Mouse (Mus musculus) large intestine, adult 2 months (tissue): ENCODE data around the gene Gm11634. TPM values are rescaled to one million over a fixed set of nuclear protein-coding genes. Genes with fewer than 3 reads are reported as not detected.
"Not testable (repeated sequence)": the region's sequence is repeated elsewhere in the genome, so short reads cannot be mapped to it uniquely, and the experiment has no call there.

ENCODE experiments used
- DNase-seq: peaks from one replicate; pipeline ENCODE4 v3.0.0-alpha.2; 2012; ENCODE audit warnings: low read depth, low spot score
- WGBS: fragments of 180-500 bp; shearing (Covaris S2); methylation state at CpG from one replicate; pipeline ENCODE4 v1.1.7; 2018; 5-methylcytosine and 5-hydroxymethylcytosine counted together
- polyA plus RNA-seq: library from polyadenylated mRNA; depleted of rRNA; stranded (reverse); fragments of >200 nt; gene quantifications from 2 replicates; pipeline ENCODE4 v1.2.3, GENCODE M21; 2012

Gene Gm11634
- polyA plus RNA-seq, 1 experiment = not detected

DNA sequence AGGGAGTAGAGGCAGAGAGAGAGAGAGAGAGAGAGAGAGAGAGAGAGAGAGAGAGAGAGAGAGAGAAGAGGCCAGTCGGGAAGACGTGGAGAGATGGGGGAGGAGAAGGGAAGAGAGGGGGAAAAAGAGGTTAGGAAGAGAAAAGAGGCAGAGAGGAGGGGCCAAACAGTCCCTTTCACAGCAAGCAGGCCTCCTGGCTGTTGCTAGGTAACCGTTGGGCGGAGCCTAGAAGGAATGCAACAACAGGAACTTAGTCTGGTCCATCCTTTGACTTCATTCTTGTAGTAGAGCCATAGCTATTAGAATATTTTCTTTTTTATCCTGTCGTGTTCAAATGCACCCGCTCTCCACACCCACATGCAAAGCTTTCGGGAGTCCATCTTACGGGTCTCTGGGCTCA, 18.8 kb upstream of the Gm11634 start:
- 15% methylated on average over 8 of the region's 8 CpGs for WGBS
- no peak for DNase-seq

DNA sequence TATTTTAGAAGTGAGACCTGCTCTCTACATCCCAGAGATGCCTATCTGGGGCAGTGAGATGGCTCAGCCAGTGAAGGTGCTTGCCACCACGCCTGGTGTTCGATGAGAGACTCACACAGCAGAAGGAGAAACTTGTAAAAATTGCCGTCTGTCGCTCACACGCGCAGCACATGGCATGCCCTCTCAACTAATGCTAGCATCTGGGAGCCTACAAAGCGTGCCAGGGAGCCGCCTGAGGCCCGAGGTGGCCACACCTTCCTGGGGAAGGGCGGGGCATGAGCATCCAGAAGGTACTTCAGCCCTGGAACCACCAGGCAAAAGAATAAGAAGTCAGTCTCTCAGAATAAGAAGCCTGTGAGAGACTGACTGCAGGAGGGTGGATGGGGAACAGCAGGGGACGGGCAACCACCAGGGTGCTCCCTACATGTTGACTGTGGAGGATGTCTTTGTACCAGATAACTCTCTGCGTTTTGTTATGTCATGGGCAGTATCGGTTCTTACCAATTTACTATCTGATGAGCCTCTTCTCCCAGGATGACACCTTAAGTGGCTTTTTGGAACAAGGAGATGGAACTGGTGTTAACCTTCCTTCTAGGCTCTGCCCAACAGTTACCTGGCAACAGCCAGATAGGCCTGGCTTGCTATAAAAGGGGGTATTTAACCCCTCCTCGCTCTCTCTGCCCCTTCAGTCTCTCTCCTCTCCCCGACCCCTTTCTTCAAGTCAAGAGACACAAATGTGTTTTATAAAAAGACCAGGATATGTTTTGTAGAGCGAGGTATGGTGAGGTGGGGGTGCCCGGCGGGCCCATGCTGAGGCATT, 18.1 kb upstream of the Gm11634 start:
- WGBS = 29% methylated on average over 18 of the region's 18 CpGs
- no peak for DNase-seq

DNA sequence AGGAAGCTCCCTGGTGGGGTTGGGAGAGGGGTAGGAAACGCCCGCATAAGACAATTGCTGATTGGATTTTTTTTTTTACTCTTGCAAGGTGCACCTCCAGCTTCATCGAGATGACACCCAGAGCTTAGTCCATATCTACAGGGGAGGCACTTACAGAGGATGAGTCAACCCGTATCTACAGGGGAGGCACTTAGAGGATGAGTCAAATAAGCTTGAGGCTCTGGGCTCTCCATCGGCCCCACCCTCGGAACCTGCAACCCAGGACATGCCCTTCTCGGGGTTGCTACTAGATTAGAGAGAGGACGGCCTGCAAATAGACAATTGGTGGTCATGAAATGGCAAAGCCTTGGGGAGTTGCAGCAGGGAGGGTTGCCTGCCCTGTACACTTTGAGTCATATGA, 17.0 kb upstream of the Gm11634 start:
- 80% methylated on average over 8 of the region's 8 CpGs for WGBS

DNA sequence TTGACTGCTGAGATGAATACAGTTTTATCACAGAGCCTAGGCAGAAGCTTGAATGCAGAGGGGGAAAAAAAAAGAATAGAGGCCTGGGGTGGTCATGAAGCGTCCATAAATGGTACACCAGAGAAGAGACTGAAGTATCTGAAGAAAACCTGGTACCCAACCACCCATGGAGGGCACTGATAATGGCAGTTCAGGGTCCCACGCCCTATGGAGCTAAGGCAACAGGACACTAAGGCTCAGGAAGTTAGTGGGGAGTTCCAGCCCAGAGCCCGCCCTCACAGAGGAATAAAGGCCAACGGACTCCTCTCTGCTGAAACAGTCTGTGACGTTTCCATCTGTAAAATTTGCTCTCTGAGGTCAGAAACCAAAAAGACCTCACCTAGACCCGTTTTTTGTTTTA, 16.3 kb upstream of the Gm11634 start:
- WGBS = 67% methylated on average over 6 of the region's 6 CpGs
- DNase-seq = no peak

More for the DNA sequence above, 17.0 kb upstream of the Gm11634 start:
- DNase-seq = no peak

DNA sequence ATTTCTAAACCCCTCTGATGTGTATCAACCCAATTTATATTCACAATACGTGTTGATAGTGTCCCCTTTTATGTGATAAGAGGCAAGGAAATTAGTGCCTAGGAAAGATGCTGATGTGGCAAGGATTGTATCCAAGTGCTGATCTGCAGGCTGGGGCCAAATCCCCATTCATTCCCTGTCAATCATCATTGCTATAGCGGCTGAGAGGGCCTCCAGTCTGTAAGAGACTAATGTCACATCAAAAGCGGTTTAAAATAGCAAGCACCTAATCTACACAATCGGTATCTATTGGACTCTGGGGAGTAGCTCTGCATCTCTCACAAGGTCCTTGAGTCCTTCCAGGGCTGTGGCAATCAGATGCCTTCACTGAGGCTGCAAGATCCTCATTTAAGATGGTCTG, 15.1 kb upstream of the Gm11634 start:
- WGBS = 84% methylated on average over 4 of the region's 4 CpGs
- DNase-seq = no peak

DNA sequence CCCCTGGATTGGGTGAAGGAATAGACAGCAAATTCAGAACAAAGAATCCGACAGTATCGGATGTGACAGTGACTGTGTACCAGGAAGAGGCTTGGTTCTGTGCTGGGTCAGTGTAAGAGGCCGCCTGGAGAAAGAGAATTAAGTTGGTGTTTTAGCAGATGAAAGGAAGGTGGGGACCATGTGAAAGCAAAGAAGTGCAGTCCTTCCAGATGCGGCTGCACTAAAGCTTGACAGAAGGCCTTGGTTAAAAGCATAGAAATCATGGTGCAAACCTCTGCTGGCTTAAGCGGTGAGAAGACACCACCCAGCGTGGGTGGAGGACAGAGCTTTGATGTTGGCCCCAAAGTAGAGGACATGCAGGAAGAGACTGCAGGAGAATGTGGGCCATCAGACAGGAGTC, 14.5 kb upstream of the Gm11634 start:
- WGBS = 70% methylated on average over 6 of the region's 6 CpGs
- no peak for DNase-seq

GRCm38 (mm10) chr11:101610445-101610844, 11.4 kb upstream of the Gm11634 start:
- WGBS = 10% methylated on average over 11 of the region's 11 CpGs
- no peak for DNase-seq

DNA sequence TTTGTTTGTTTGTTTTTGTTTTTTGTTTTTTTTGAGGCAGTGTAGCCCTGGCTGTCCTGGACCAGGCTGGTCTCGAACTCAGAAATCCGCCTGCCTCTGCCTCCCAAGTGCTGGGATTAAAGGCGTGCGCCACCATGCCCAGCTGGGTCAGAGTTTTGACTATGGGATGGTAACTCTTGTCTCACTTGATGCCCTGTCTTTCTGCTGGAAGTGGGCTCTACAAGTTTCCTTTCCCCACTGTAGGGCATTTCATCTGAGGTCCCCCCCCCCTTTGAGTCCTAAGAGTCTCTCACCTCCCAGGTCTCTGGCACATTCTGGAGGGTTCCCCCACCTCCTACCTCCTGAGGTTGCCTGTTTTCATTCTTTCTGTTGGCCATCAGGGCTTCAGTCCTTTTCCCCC, 8.1 kb upstream of the Gm11634 start:
- WGBS = 83% methylated on average over 4 of the region's 4 CpGs
- DNase-seq = not testable (repeated sequence)

- peak; percentile 45 for DNase-seq
- 1% methylated on average over 30 of the region's 30 CpGs for WGBS
Measured at GRCm38 (mm10) chr11:101604531-101605453, 5.7 kb upstream of the Gm11634 start.

DNA sequence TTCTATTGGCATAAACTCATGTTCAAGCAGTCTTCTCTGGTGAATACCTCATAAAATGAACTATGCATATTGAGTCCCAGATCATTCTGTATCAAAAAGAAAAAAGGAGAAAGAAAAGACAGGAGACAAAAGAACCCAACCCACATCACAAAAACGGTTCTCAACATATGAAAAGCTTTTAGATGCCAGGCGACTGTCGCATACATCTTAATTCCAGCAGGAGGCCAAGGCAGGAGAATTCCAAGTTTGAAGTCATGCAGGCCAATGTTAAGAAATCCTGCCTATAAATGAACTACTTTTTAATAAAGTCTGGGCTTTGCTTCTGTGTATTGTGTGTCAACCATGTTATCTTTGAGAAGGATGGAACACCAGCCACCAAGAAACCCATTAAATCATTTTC, 5.1 kb upstream of the Gm11634 start:
- DNase-seq = no peak
- WGBS = 8% methylated on average over 3 of the region's 3 CpGs

GRCm38 (mm10) chr11:101602491-101602890, 3.4 kb upstream of the Gm11634 start:
- 5% methylated on average over 3 of the region's 3 CpGs for WGBS
- peak; percentile 88 for DNase-seq

DNA sequence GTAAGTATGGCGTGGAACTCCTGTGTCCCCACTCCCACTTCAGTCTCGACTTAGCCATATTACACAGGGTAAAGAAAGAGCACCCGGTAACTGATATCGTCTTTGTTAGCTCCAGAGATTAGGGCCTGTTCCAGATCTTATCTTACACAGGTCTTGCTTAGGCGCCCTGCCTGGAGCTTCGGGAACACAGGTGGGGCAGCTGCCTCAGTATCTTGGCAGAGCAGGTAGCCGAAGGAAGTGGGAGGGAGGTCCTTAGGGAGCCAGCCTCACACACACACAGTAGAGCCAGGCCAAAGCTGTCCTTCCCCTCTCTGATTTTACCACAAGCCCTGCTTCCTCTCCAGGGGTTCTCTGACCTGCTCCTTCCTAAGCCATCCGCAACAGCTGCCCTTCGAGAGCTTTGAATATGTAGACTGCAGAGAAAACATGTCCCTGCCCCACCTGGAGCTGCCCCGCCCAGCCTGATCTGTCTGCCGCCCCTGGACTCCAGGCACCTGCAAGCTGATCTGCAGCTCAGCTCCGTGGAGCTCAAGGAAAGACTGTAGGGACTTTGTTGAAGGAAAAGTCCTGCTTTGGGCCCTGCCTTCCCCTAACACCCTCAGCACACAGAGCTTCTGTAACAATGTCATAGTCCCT, 8.9 kb downstream of the Gm11634 start:
- WGBS = 34% methylated on average over 12 of the region's 12 CpGs

DNA sequence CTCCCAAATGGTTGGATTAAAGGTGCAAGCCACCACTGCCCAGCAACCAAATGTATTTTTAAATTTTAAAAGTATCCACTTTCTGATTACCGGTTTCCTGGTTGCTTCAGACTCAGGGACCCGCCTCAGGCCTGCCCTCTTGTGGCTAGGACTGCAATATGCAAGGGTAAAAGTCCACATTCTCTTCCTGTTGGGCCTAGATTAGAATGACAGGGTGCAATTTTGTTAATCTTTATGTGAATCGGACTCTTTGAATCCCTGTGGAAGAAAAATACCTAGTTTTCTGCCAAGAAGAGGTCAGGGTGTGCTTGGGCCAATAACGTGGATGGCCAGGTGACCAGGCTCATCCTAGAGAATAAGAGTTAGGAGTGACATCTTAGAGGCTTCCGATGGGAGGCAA, 9.6 kb downstream of the Gm11634 start:
- peak; percentile 83 for DNase-seq
- 10% methylated on average over 5 of the region's 5 CpGs for WGBS

More for the DNA sequence above, 8.9 kb downstream of the Gm11634 start:
- DNase-seq = no peak

DNA sequence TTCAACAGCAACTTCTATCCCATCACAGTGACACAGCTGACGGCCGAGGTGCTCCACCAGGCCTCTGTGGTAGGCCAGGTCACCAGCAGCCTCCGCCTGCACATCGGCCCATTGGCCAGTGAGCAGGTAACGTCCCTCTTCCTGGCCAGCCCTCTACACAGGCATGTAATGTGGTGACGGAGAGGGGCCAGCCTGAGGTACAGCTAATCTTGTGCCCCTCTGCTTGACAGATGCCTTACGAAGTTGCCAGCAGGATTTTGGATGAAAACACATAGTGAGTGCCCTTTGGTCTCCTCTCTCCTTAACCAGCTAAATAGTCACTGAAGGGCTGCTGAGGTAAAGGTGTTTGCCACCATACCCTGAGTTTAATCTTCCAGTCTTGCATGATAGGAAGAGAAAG, 10.2 kb downstream of the Gm11634 start:
- 91% methylated on average over 7 of the region's 7 CpGs for WGBS
- DNase-seq = no peak

GRCm38 (mm10) chr11:101587676-101588075, 11.4 kb downstream of the Gm11634 start:
- 84% methylated on average over 10 of the region's 10 CpGs for WGBS
- DNase-seq = no peak

DNA sequence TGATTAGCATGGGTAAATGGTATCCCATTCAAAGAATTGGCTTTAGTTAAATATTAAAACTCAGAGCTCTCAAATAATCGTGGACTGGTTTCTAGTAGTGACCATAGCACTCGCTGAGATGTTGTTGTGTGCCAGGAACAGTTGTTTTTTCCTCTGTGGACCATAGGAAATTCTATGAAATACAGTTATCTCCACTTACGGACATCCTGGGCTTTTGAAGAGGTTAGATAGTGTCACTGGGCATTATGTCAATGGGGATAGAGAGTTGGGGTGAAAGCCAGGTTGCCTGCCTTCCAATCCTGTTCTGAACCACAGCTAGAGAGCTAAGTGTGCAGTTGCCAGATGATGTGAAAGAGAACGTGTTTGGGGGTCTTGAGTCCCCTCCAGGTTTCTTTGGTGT, 13.3 kb downstream of the Gm11634 start:
- 77% methylated on average over 4 of the region's 4 CpGs for WGBS
- no peak for DNase-seq

- not testable (repeated sequence) for DNase-seq
- WGBS = 97% methylated on average over 1 of the region's 1 CpGs
Measured at GRCm38 (mm10) chr11:101585031-101585430, 14.0 kb downstream of the Gm11634 start.

- no peak for DNase-seq
- 97% methylated on average over 2 of the region's 2 CpGs for WGBS
Measured at GRCm38 (mm10) chr11:101583205-101583604, 15.9 kb downstream of the Gm11634 start.

GRCm38 (mm10) chr11:101582054-101583035, 16.7 kb downstream of the Gm11634 start, which contains the start of gene Tmem106a:
Tmem106a (plus strand) TSS chr11:101582242.
- DNase-seq = peak; percentile 75
- WGBS = 10% methylated on average over 31 of the region's 31 CpGs
